ENCODE assay signal across 20 mouse cellular contexts in genomic region chr1:39859213-39859612, GRCm38 (mm10). TPM values are rescaled to one million over a fixed set of nuclear protein-coding genes. Genes with fewer than 3 reads are reported as not detected.
A peak's percentile ranks its signal among the peaks of the same experiment; 100 is the strongest.
DNase-seq lines count a peak whose midpoint lies in the region; ATAC-seq lines count a peak whose summit lies in the region.
"Had no signal": no experiment of that assay in that cellular context is flagged by ENCODE, and none has a peak within 500 bp of the region (broad histone marks: within the 10 kb centered on the region; RNA-seq: fewer than 3 reads in every experiment).

No protein-coding gene starts in this region.

- peak; percentile 36 for DNase-seq in cerebellum, adult 9-11 months
- no peak for DNase-seq in kidney, adult 9 months
- DNase-seq in R1 (ENCODE audit: low read depth, low spot score) = peak; percentile 78
- DNase-seq in kidney, postnatal 14 days = peak; percentile 23
- DNase-seq in urinary bladder, adult 2 months (ENCODE audit: low spot score) = no peak
- DNase-seq: cerebellum, postnatal 14 days; forebrain, postnatal 0 days; heart, adult 2 months; lung, postnatal 36 days; thymus, postnatal 36 days had no signal

- ATAC-seq in cerebellum, adult (ENCODE audit: insufficient number of reproducible peaks, low FRiP score, low TSS enrichment) = no peak
- ATAC-seq in kidney, embryonic 16.5 days (ENCODE audit: low FRiP score, low TSS enrichment) = peak; percentile 51; the same call in 1 of the 2 replicates
- ATAC-seq in liver, embryonic 12.5 days = no peak
- ATAC-seq: forebrain, postnatal 0 days; Patski had no signal

- no peak overlapping the region for H3K4me2 ChIP-seq in kidney, embryonic 16.5 days (replicated peaks; ENCODE audit: low read depth, low read length)
- H3K4me2 ChIP-seq in liver, embryonic 12.5 days = no peak overlapping the region
- H3K4me2 ChIP-seq: embryonic facial prominence, embryonic 12.5 days; hindbrain, embryonic 14.5 days; midbrain, embryonic 12.5 days had no signal

- 0 out of 2 replicates have a peak, but pooled peaks cover 5% of the 10 kb centered on the region for H3K4me1 ChIP-seq in kidney, embryonic 16.5 days (ENCODE audit: insufficient read depth, low read length)
- H3K4me1 ChIP-seq in liver, embryonic 12.5 days = peaks cover 13% of the 10 kb centered on the region; the same call in 1 of the 2 replicates
- H3K4me1 ChIP-seq: midbrain, embryonic 12.5 days had no signal

- H3K27ac ChIP-seq in kidney, embryonic 16.5 days (ENCODE audit: low read length) = no peak overlapping the region
- H3K27ac ChIP-seq in liver, embryonic 12.5 days = no peak overlapping the region
- H3K27ac ChIP-seq: embryonic facial prominence, embryonic 12.5 days; heart, adult 2 months; hindbrain, embryonic 14.5 days; midbrain, embryonic 12.5 days had no signal

- no peaks in the 10 kb centered on the region for H3K27me3 ChIP-seq in kidney, embryonic 16.5 days (ENCODE audit: insufficient read depth, low read length)
- H3K27me3 ChIP-seq in liver, embryonic 12.5 days (replicated peaks) = peaks cover 38% of the 10 kb centered on the region
- H3K27me3 ChIP-seq: embryonic facial prominence, embryonic 12.5 days; midbrain, embryonic 12.5 days had no signal

- no peaks in the 10 kb centered on the region for H3K9me3 ChIP-seq in kidney, embryonic 16.5 days (ENCODE audit: low read length)
- H3K9me3 ChIP-seq in liver, embryonic 12.5 days (replicated peaks) = no peaks in the 10 kb centered on the region
- H3K9me3 ChIP-seq: embryonic facial prominence, embryonic 12.5 days; midbrain, embryonic 12.5 days had no signal

- H3K9ac ChIP-seq in kidney, embryonic 16.5 days (replicated peaks; ENCODE audit: low read length) = no peak overlapping the region
- H3K9ac ChIP-seq in liver, embryonic 12.5 days = no peak overlapping the region
- H3K9ac ChIP-seq: embryonic facial prominence, embryonic 12.5 days; forebrain, postnatal 0 days; hindbrain, embryonic 14.5 days; midbrain, embryonic 12.5 days had no signal

- H3K36me3 ChIP-seq in kidney, embryonic 16.5 days (ENCODE audit: insufficient read depth, low read length) = no peaks in the 10 kb centered on the region
- H3K36me3 ChIP-seq in liver, embryonic 12.5 days = no peaks in the 10 kb centered on the region
- H3K36me3 ChIP-seq: embryonic facial prominence, embryonic 12.5 days; midbrain, embryonic 12.5 days had no signal

- 22% methylated on average over 6 of the region's 6 CpGs for WGBS in kidney, embryonic 16.5 days
- WGBS in liver, embryonic 12.5 days (ENCODE audit: insufficient replicate concordance) = 33% methylated on average over 6 of the region's 6 CpGs

- H3K4me3 ChIP-seq in kidney, embryonic 16.5 days (ENCODE audit: low read length) = no peak overlapping the region
- no peak overlapping the region for H3K4me3 ChIP-seq in liver, embryonic 12.5 days
- H3K4me3 ChIP-seq: embryonic facial prominence, embryonic 12.5 days; heart, adult 2 months; midbrain, embryonic 12.5 days had no signal

RNA-seq across cellular contexts. Expression of gene Map4k4, which starts 41.5 kb away (rescaled TPM):
- polyA plus RNA-seq in kidney, embryonic 16.5 days (2015; fragmentation: Nextera tagmentation; extraction: Ambion mirVana) = 14.3 and 20.2 TPM in 2 replicates
- polyA plus RNA-seq in urinary bladder, adult 2 months (2012; rRNA removed) = 56.1 and 64.9 TPM in 2 replicates
- polyA plus RNA-seq in liver, embryonic 12.5 days (2016; fragmentation: Nextera tagmentation; extraction: Ambion mirVana) = 8.8 and 9.7 TPM in 2 replicates

RNA-seq across cellular contexts. Expression of gene Gm3646, which starts 54.1 kb away (rescaled TPM):
- not detected in 2 replicates for polyA plus RNA-seq in kidney, embryonic 16.5 days (2015; fragmentation: Nextera tagmentation; extraction: Ambion mirVana)
- polyA plus RNA-seq in urinary bladder, adult 2 months (2012; rRNA removed) = not detected in 2 replicates
- not detected in 2 replicates for polyA plus RNA-seq in liver, embryonic 12.5 days (2016; fragmentation: Nextera tagmentation; extraction: Ambion mirVana)
- polyA plus RNA-seq: embryonic facial prominence, embryonic 12.5 days; forebrain, postnatal 0 days; hindbrain, embryonic 14.5 days; limb, embryonic 14.5 days; liver, embryonic 16.5 days; midbrain, embryonic 12.5 days; neural tube, embryonic 14.5 days; Patski had no signal

Comparison
In these comparisons a context has a peak if more than half of its experiments do, and no peak if none do; other contexts are left out.
1. DNase-seq: peak in cerebellum, adult 9-11 months (single experiment), R1 (single experiment) and kidney, postnatal 14 days (single experiment); none in kidney, adult 9 months (single experiment) and urinary bladder, adult 2 months (single experiment).